Mouse (Mus musculus): ENCODE measurements at regions not wholly inside any gene's neighbourhood (a gene's known extent, or its start where the extent isn't known, plus 50 kb on each side); places are given as distances from the start of the nearest gene placed in this dataset.

GRCm38 (mm10) chr16:78490245-78490644 lies 86.3 kb downstream of the D16Ertd472e start:
- ATAC-seq, result no peak
- 18% methylated on average over 12 of the region's 12 CpGs for WGBS
- no peaks in the 10 kb centered on the region for H3K4me1 ChIP-seq (ENCODE audit: control insufficient read depth, insufficient read depth, low read depth, low read length)

GRCm38 (mm10) chr16:78489604-78490003 lies 86.9 kb downstream of the D16Ertd472e start:
- no peak overlapping the region for H3K4me2 ChIP-seq (ENCODE audit: low read length)
- no peaks in the 10 kb centered on the region for H3K27me3 ChIP-seq (replicated peaks; ENCODE audit: control insufficient read depth, insufficient read depth, low read length)
- H3K36me3 ChIP-seq (ENCODE audit: control insufficient read depth, insufficient read depth, low read length), result no peaks in the 10 kb centered on the region
- 53% methylated on average over 4 of the region's 4 CpGs for WGBS
- no peaks in the 10 kb centered on the region for H3K4me1 ChIP-seq (ENCODE audit: control insufficient read depth, insufficient read depth, low read depth, low read length)
- no peak overlapping the region for H3K4me3 ChIP-seq (ENCODE audit: low read length)
- ATAC-seq, result no peak
- no peak overlapping the region for H3K9ac ChIP-seq (ENCODE audit: low read depth, low read length)
- H3K9me3 ChIP-seq (ENCODE audit: control insufficient read depth, low read length), result no peaks in the 10 kb centered on the region
- no peak overlapping the region for H3K27ac ChIP-seq (ENCODE audit: low read depth, low read length)

More at GRCm38 (mm10) chr16:78490245-78490644, 86.3 kb downstream of the D16Ertd472e start:
- Histone ChIP-seq H3K4me2 (ENCODE audit: low read length) (peak overlapping the region; percentile 29), H3K27ac (ENCODE audit: low read depth, low read length) (no peak overlapping the region), H3K9me3 (ENCODE audit: control insufficient read depth, low read length) (no peaks in the 10 kb centered on the region), H3K9ac (ENCODE audit: low read depth, low read length) (no peak overlapping the region), H3K27me3 (replicated peaks; ENCODE audit: control insufficient read depth, insufficient read depth, low read length) (no peaks in the 10 kb centered on the region), H3K4me3 (ENCODE audit: low read length) (no peak overlapping the region), H3K36me3 (ENCODE audit: control insufficient read depth, insufficient read depth, low read length) (no peaks in the 10 kb centered on the region)

GRCm38 (mm10) chr16:78486531-78486930 lies 90.0 kb downstream of the D16Ertd472e start:
- no peaks in the 10 kb centered on the region for H3K36me3 ChIP-seq (ENCODE audit: control insufficient read depth, insufficient read depth, low read length)
- no peaks in the 10 kb centered on the region for H3K9me3 ChIP-seq (ENCODE audit: control insufficient read depth, low read length)
- WGBS, result 84% methylated on average over 6 of the region's 6 CpGs
- no peak overlapping the region for H3K4me2 ChIP-seq (ENCODE audit: low read length)
- ATAC-seq, result no peak
- no peak overlapping the region for H3K4me3 ChIP-seq (ENCODE audit: low read length)
- H3K27ac ChIP-seq (ENCODE audit: low read depth, low read length), result no peak overlapping the region
- no peaks in the 10 kb centered on the region for H3K4me1 ChIP-seq (ENCODE audit: control insufficient read depth, insufficient read depth, low read depth, low read length)
- no peak overlapping the region for H3K9ac ChIP-seq (ENCODE audit: low read depth, low read length)
- H3K27me3 ChIP-seq (replicated peaks; ENCODE audit: control insufficient read depth, insufficient read depth, low read length), result no peaks in the 10 kb centered on the region

GRCm38 (mm10) chr16:78484319-78484718 lies 92.2 kb downstream of the D16Ertd472e start:
- Histone ChIP-seq H3K27ac (ENCODE audit: low read depth, low read length) (no peak overlapping the region), H3K27me3 (replicated peaks; ENCODE audit: control insufficient read depth, insufficient read depth, low read length) (no peaks in the 10 kb centered on the region), H3K4me1 (ENCODE audit: control insufficient read depth, insufficient read depth, low read depth, low read length) (no peaks in the 10 kb centered on the region), H3K4me3 (ENCODE audit: low read length) (no peak overlapping the region), H3K9me3 (ENCODE audit: control insufficient read depth, low read length) (no peaks in the 10 kb centered on the region), H3K9ac (ENCODE audit: low read depth, low read length) (no peak overlapping the region), H3K36me3 (ENCODE audit: control insufficient read depth, insufficient read depth, low read length) (no peaks in the 10 kb centered on the region), H3K4me2 (ENCODE audit: low read length) (no peak overlapping the region)
- ATAC-seq, result no peak
- 89% methylated on average over 4 of the region's 4 CpGs for WGBS

GRCm38 (mm10) chr16:78481571-78481970 lies 94.9 kb downstream of the D16Ertd472e start:
- no peak for ATAC-seq
- WGBS, result 91% methylated on average over 6 of the region's 6 CpGs
- Histone ChIP-seq H3K4me2 (ENCODE audit: low read length) (no peak overlapping the region), H3K9me3 (ENCODE audit: control insufficient read depth, low read length) (no peaks in the 10 kb centered on the region), H3K27ac (ENCODE audit: low read depth, low read length) (no peak overlapping the region), H3K27me3 (replicated peaks; ENCODE audit: control insufficient read depth, insufficient read depth, low read length) (no peaks in the 10 kb centered on the region), H3K4me3 (ENCODE audit: low read length) (no peak overlapping the region), H3K36me3 (ENCODE audit: control insufficient read depth, insufficient read depth, low read length) (no peaks in the 10 kb centered on the region), H3K4me1 (ENCODE audit: control insufficient read depth, insufficient read depth, low read depth, low read length) (no peaks in the 10 kb centered on the region), H3K9ac (ENCODE audit: low read depth, low read length) (no peak overlapping the region)

GRCm38 (mm10) chr16:78481065-78481464 lies 95.4 kb downstream of the D16Ertd472e start:
- no peak for ATAC-seq
- Histone ChIP-seq H3K9ac (ENCODE audit: low read depth, low read length) (no peak overlapping the region), H3K4me1 (ENCODE audit: control insufficient read depth, insufficient read depth, low read depth, low read length) (no peaks in the 10 kb centered on the region), H3K36me3 (ENCODE audit: control insufficient read depth, insufficient read depth, low read length) (no peaks in the 10 kb centered on the region), H3K27me3 (replicated peaks; ENCODE audit: control insufficient read depth, insufficient read depth, low read length) (no peaks in the 10 kb centered on the region), H3K4me2 (ENCODE audit: low read length) (no peak overlapping the region), H3K4me3 (ENCODE audit: low read length) (no peak overlapping the region), H3K27ac (ENCODE audit: low read depth, low read length) (no peak overlapping the region), H3K9me3 (ENCODE audit: control insufficient read depth, low read length) (no peaks in the 10 kb centered on the region)
- 67% methylated on average over 5 of the region's 5 CpGs for WGBS

- no peaks in the 10 kb centered on the region for H3K4me1 ChIP-seq (ENCODE audit: control insufficient read depth, insufficient read depth, low read depth, low read length)
- ATAC-seq, result no peak
- no peaks in the 10 kb centered on the region for H3K9me3 ChIP-seq (ENCODE audit: control insufficient read depth, low read length)
- no peak overlapping the region for H3K4me3 ChIP-seq (ENCODE audit: low read length)
- 96% methylated on average over 10 of the region's 10 CpGs for WGBS
- H3K36me3 ChIP-seq (ENCODE audit: control insufficient read depth, insufficient read depth, low read length), result no peaks in the 10 kb centered on the region
- H3K9ac ChIP-seq (ENCODE audit: low read depth, low read length), result no peak overlapping the region
- no peak overlapping the region for H3K4me2 ChIP-seq (ENCODE audit: low read length)
- H3K27ac ChIP-seq (ENCODE audit: low read depth, low read length), result no peak overlapping the region
- no peaks in the 10 kb centered on the region for H3K27me3 ChIP-seq (replicated peaks; ENCODE audit: control insufficient read depth, insufficient read depth, low read length)
Measured at GRCm38 (mm10) chr16:78480261-78480660, 96.2 kb downstream of the D16Ertd472e start.

GRCm38 (mm10) chr16:78473456-78473855 lies 96.5 kb upstream of the Btg3 start:
- no peaks in the 10 kb centered on the region for H3K4me1 ChIP-seq (ENCODE audit: control insufficient read depth, insufficient read depth, low read depth, low read length)
- no peaks in the 10 kb centered on the region for H3K9me3 ChIP-seq (ENCODE audit: control insufficient read depth, low read length)
- no peak overlapping the region for H3K4me3 ChIP-seq (ENCODE audit: low read length)
- no peak overlapping the region for H3K9ac ChIP-seq (ENCODE audit: low read depth, low read length)
- H3K27me3 ChIP-seq (replicated peaks; ENCODE audit: control insufficient read depth, insufficient read depth, low read length), result no peaks in the 10 kb centered on the region
- 93% methylated on average over 7 of the region's 7 CpGs for WGBS
- no peak for ATAC-seq
- H3K4me2 ChIP-seq (ENCODE audit: low read length), result no peak overlapping the region
- H3K27ac ChIP-seq (ENCODE audit: low read depth, low read length), result no peak overlapping the region
- no peaks in the 10 kb centered on the region for H3K36me3 ChIP-seq (ENCODE audit: control insufficient read depth, insufficient read depth, low read length)

- Histone ChIP-seq H3K4me2 (ENCODE audit: low read length) (no peak overlapping the region), H3K9ac (ENCODE audit: low read depth, low read length) (no peak overlapping the region), H3K9me3 (ENCODE audit: control insufficient read depth, low read length) (no peaks in the 10 kb centered on the region), H3K36me3 (ENCODE audit: control insufficient read depth, insufficient read depth, low read length) (no peaks in the 10 kb centered on the region), H3K27me3 (replicated peaks; ENCODE audit: control insufficient read depth, insufficient read depth, low read length) (no peaks in the 10 kb centered on the region), H3K27ac (ENCODE audit: low read depth, low read length) (no peak overlapping the region), H3K4me1 (ENCODE audit: control insufficient read depth, insufficient read depth, low read depth, low read length) (no peaks in the 10 kb centered on the region; the same call in 1 of the 2 replicates), H3K4me3 (ENCODE audit: low read length) (no peak overlapping the region)
- no peak for ATAC-seq
- WGBS, result 85% methylated on average over 8 of the region's 8 CpGs
Measured at GRCm38 (mm10) chr16:78459996-78460395, 83.0 kb upstream of the Btg3 start.

- 46% methylated on average over 8 of the region's 8 CpGs for WGBS
Measured at GRCm38 (mm10) chr16:78457731-78458151, 80.7 kb upstream of the Btg3 start.

More at GRCm38 (mm10) chr16:78457731-78458151, 80.7 kb upstream of the Btg3 start:
- ATAC-seq, result peak; percentile 90
- Histone ChIP-seq H3K4me1 (ENCODE audit: control insufficient read depth, insufficient read depth, low read depth, low read length) (no peaks in the 10 kb centered on the region; the same call in 1 of the 2 replicates), H3K36me3 (ENCODE audit: control insufficient read depth, insufficient read depth, low read length) (no peaks in the 10 kb centered on the region), H3K4me3 (ENCODE audit: low read length) (no peak overlapping the region), H3K27me3 (replicated peaks; ENCODE audit: control insufficient read depth, insufficient read depth, low read length) (no peaks in the 10 kb centered on the region), H3K4me2 (ENCODE audit: low read length) (0 out of 2 replicates have a peak overlapping the region, but pooled peaks have one; percentile 1), H3K9ac (ENCODE audit: low read depth, low read length) (no peak overlapping the region), H3K27ac (ENCODE audit: low read depth, low read length) (no peak overlapping the region), H3K9me3 (ENCODE audit: control insufficient read depth, low read length) (no peaks in the 10 kb centered on the region)
